Mouse (Mus musculus): Measurements from ENCODE around the gene A630095N17Rik.
A peak's percentile ranks its signal among the peaks of the same experiment; 100 is the strongest.

Gene A630095N17Rik

GRCm38 (mm10) chr1:75231664-75232152 lies at the start of gene A630095N17Rik:
Gene A630095N17Rik (minus strand): TSS chr1:75232102.
- no peak for DNase-seq (ENCODE audit: low spot score)

- DNase-seq (ENCODE audit: low spot score): no peak
Measured at GRCm38 (mm10) chr1:75278228-75278627, 46.3 kb upstream of the A630095N17Rik start, which contains the start of gene Resp18. Gene Resp18 (minus strand): TSS chr1:75278415.

- no peak for DNase-seq (ENCODE audit: low spot score)
Measured at GRCm38 (mm10) chr1:75277195-75278188, 45.6 kb upstream of the A630095N17Rik start.

GRCm38 (mm10) chr1:75264091-75264880 lies 32.4 kb upstream of the A630095N17Rik start, which contains the start of gene Ptprn:
Gene Ptprn (minus strand): TSS chr1:75264502.
- peak; percentile 76 for DNase-seq (ENCODE audit: low spot score)

- peak; percentile 37 for DNase-seq (ENCODE audit: low spot score)
Measured at GRCm38 (mm10) chr1:75262969-75263951, 31.4 kb upstream of the A630095N17Rik start.

GRCm38 (mm10) chr1:75261278-75261677 lies 29.4 kb upstream of the A630095N17Rik start:
- no peak for DNase-seq (ENCODE audit: low spot score)

GRCm38 (mm10) chr1:75255516-75256046 lies 23.7 kb upstream of the A630095N17Rik start:
- DNase-seq (ENCODE audit: low spot score): no peak

GRCm38 (mm10) chr1:75254625-75255013 lies 22.7 kb upstream of the A630095N17Rik start:
- no peak for DNase-seq (ENCODE audit: low spot score)

GRCm38 (mm10) chr1:75253849-75254624 lies 22.1 kb upstream of the A630095N17Rik start:
- peak; percentile 93 for DNase-seq (ENCODE audit: low spot score)

GRCm38 (mm10) chr1:75253029-75253428 lies 21.1 kb upstream of the A630095N17Rik start:
- DNase-seq (ENCODE audit: low spot score): no peak

- no peak for DNase-seq (ENCODE audit: low spot score)
Measured at GRCm38 (mm10) chr1:75252308-75252707, 20.4 kb upstream of the A630095N17Rik start.

GRCm38 (mm10) chr1:75251112-75251970 lies 19.4 kb upstream of the A630095N17Rik start:
- peak; percentile 76 for DNase-seq (ENCODE audit: low spot score)

GRCm38 (mm10) chr1:75250498-75250897 lies 18.6 kb upstream of the A630095N17Rik start:
- no peak for DNase-seq (ENCODE audit: low spot score)

GRCm38 (mm10) chr1:75248041-75248772 lies 16.3 kb upstream of the A630095N17Rik start:
- DNase-seq (ENCODE audit: low spot score): peak; percentile 64

GRCm38 (mm10) chr1:75247071-75247930 lies 15.4 kb upstream of the A630095N17Rik start:
- DNase-seq (ENCODE audit: low spot score): no peak

- DNase-seq (ENCODE audit: low spot score): peak; percentile 69
Measured at GRCm38 (mm10) chr1:75244836-75245235, 12.9 kb upstream of the A630095N17Rik start.

GRCm38 (mm10) chr1:75244175-75244826 lies 12.4 kb upstream of the A630095N17Rik start:
- no peak for DNase-seq (ENCODE audit: low spot score)

Measured in layer of hippocampus, adult 11-12 months (tissue).